Mouse (Mus musculus) brain, embryonic 14.5 days (tissue): ENCODE data around the gene Tmem229b. TPM values are rescaled to one million over a fixed set of nuclear protein-coding genes. Genes with fewer than 3 reads are reported as not detected.

Experiments
- DNase-seq: peaks from one replicate; pipeline ENCODE4 v3.0.0-alpha.2; 2011; ENCODE audit warnings: low read depth
- CTCF ChIP-seq: fragments of 200-500 bp; IDR thresholded peaks from 2 replicates; pipeline ENCODE4 v1.5.1; 2012; ENCODE audit warnings: inconsistent platforms, mild to moderate bottlenecking, moderate library complexity, borderline replicate concordance; ENCODE audit not compliant: insufficient read depth, insufficient read length; ENCODE audit errors: extremely low read depth
- POLR2A ChIP-seq: fragments of 200-500 bp; IDR thresholded peaks from 2 replicates; pipeline ENCODE4 v1.6.1; 2012; ENCODE audit warnings: mild to moderate bottlenecking, inconsistent platforms, borderline replicate concordance; ENCODE audit not compliant: poor library complexity, insufficient read depth, insufficient read length, severe bottlenecking; ENCODE audit errors: extremely low read depth
- polyA plus RNA-seq: library from polyadenylated mRNA; depleted of rRNA; stranded (reverse); fragments of >200 nt; gene quantifications from 2 replicates; pipeline ENCODE4 v1.2.3, GENCODE M21; 2012; rRNA removed

The Tmem229b gene
- polyA plus RNA-seq, result 72.6 and 93.2 TPM in 2 replicates

GRCm38 (mm10) chr12:79007126-79007753 is at the start of gene Tmem229b:
Tmem229b (minus strand) TSS chr12:79007627.
- TF ChIP-seq CTCF (no peak), POLR2A (peak; percentile 32; the same call in 1 of the 2 replicates)
- DNase-seq, result peak; percentile 85

- TF ChIP-seq POLR2A (no peak), CTCF (no peak)
- DNase-seq, result no peak
Observed at GRCm38 (mm10) chr12:79055276-79055675, 47.8 kb upstream of the Tmem229b start.

GRCm38 (mm10) chr12:79052073-79052472 is 44.6 kb upstream of the Tmem229b start:
- no peak for DNase-seq
- TF ChIP-seq POLR2A (no peak), CTCF (no peak)

GRCm38 (mm10) chr12:79050545-79051212 is 43.3 kb upstream of the Tmem229b start:
- TF ChIP-seq CTCF, result no peak
- TF ChIP-seq POLR2A, result no peak
- DNase-seq, result no peak

GRCm38 (mm10) chr12:79049807-79050206 is 42.4 kb upstream of the Tmem229b start:
- TF ChIP-seq CTCF (no peak), POLR2A (no peak)
- DNase-seq, result no peak

GRCm38 (mm10) chr12:79048898-79049297 is 41.5 kb upstream of the Tmem229b start:
- TF ChIP-seq POLR2A (no peak), CTCF (no peak)
- no peak for DNase-seq

GRCm38 (mm10) chr12:79047203-79047602 is 39.8 kb upstream of the Tmem229b start:
- no peak for TF ChIP-seq POLR2A
- TF ChIP-seq CTCF, result no peak
- no peak for DNase-seq

- DNase-seq, result peak; percentile 36
- TF ChIP-seq CTCF (no peak), POLR2A (no peak)
Observed at GRCm38 (mm10) chr12:79046171-79046570, 38.7 kb upstream of the Tmem229b start.

- no peak for DNase-seq
- no peak for TF ChIP-seq CTCF
- TF ChIP-seq POLR2A, result no peak
Observed at GRCm38 (mm10) chr12:79044668-79045067, 37.2 kb upstream of the Tmem229b start.

GRCm38 (mm10) chr12:79041436-79041835 is 34.0 kb upstream of the Tmem229b start:
- TF ChIP-seq CTCF (no peak), POLR2A (no peak)
- DNase-seq, result no peak

GRCm38 (mm10) chr12:79040201-79040827 is 32.9 kb upstream of the Tmem229b start:
- DNase-seq, result no peak
- no peak for TF ChIP-seq POLR2A
- no peak for TF ChIP-seq CTCF

GRCm38 (mm10) chr12:79039708-79040107 is 32.3 kb upstream of the Tmem229b start:
- no peak for TF ChIP-seq POLR2A
- TF ChIP-seq CTCF, result no peak
- DNase-seq, result no peak

- TF ChIP-seq POLR2A (no peak), CTCF (no peak)
- DNase-seq, result no peak
Observed at GRCm38 (mm10) chr12:79035349-79035748, 27.9 kb upstream of the Tmem229b start.
